Mouse (Mus musculus) telencephalon, adult 2 months (tissue): ENCODE data around the gene Acox3.
"Not testable (repeated sequence)": the region's sequence is repeated elsewhere in the genome, so short reads cannot be mapped to it uniquely, and the experiment has no call there.

Experiments used
- DNase-seq: peaks from one replicate; pipeline ENCODE4 v3.0.0-alpha.2; 2011; ENCODE audit warnings: low read depth, low spot score

Gene Acox3

DNA sequence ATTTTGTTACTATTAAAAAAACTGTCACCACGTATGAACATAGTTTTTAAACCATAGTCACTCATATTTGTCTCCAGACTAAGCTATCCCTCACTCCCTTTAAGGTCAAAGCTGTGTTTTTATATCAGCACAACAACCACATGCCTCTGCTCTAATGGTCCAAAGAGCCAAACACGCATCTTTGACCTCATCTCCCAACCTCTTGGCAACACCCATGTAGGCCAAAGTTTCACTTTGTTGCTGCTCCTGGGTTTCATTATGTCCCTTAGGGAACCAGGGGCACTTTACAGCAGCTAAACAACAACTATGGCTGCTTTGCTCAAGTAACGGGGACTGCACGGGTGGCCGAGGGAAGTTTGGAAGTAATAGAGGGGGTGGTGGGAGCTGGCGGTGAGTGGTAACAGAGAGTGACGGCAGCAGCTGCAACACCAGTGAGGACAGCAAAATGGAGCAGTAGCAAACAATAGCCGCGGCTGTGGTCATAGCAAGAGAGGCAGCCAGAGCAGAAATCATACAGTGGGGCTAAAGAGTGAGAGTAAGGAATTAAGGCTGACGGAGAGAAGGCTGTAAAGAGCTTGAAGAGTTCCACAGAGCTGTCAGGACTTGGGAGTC is 6.3 kb upstream of the Acox3 start:
- no peak for DNase-seq

DNA sequence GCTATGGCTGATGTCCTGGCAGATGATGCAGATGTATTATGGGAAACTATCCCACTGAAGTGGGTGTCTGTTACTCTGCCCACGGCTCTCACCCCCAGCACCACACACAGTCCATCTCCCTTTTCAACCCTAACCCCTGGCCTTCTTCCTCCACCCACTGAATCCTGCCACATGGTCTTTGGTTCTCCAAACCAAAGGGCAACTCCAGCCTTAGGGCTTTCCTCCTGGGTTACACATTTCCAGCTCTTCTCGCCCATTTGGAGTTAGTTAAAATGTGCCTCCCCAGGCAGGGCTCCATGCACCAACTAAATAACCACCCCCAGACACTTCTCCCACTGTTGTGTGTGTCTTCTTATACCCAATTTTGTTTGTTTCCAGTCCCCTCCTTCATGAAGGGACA is 4.4 kb upstream of the Acox3 start:
- DNase-seq: no peak

DNA sequence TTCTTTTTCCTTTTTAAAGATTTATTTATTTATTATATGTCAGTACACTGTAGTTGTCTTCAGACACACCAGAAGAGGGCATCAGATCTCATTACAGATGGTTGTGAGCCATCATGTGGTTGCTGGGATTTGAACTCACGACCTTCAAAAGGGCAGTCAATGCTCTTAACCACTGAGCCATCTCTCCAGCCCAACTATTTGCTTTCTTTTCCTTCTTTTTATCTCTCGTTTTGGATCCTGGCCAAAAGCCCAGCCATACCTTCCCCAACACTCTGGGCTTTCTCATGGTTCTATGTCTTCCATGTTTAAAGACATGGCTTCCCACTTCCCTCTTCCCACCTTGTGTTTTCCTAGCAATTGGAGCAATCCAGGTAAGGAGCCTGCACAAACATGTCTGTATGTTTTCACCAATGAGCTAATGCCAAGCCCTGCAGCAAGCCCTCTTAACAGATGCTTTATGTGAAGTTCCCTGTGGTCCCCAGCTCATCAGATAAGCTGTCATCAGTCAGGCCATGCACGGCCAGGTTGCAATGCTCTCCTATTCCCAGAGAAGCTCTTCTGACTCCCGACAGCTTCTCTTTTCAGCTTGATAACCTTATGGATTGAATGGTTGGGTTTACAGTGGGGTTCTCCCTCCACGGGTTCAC is 3.5 kb upstream of the Acox3 start:
- no peak for DNase-seq

DNA sequence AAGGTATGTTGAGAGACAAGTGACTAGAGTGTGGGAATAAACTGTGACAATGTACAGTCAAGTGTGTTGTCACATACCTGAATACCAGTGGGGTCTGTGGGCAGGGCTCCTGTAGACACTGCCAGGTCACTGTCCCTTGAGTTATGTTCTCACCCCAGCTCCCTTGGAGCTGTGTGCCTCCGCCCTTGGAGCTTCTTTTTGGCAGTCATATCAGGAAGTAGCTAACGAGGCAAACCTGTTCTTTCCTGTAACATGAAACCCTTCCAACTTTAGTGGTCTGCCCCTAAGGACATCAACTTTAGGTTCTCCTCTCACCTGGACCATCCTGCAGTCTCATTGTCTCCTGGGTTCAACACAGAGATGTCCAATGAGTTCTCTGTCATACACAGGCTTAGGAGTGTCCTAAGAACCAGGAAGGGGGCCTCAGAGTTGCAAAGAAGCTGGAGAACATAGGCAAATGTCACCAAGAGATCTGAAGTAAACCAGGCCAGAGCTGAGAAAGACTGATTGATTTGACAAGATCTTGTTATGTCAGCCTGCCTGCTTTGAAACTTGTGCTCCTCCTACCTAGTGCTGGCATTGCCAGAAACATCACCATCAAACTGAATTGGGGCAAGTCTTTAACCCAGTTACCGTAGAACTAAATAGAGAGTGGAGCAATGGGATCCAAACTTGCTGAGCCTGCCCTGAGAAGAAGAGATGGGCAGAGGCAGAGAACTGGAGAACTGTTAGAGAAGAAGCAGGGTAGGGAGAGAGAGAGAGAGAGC is 2.5 kb upstream of the Acox3 start:
- DNase-seq: no peak

DNA sequence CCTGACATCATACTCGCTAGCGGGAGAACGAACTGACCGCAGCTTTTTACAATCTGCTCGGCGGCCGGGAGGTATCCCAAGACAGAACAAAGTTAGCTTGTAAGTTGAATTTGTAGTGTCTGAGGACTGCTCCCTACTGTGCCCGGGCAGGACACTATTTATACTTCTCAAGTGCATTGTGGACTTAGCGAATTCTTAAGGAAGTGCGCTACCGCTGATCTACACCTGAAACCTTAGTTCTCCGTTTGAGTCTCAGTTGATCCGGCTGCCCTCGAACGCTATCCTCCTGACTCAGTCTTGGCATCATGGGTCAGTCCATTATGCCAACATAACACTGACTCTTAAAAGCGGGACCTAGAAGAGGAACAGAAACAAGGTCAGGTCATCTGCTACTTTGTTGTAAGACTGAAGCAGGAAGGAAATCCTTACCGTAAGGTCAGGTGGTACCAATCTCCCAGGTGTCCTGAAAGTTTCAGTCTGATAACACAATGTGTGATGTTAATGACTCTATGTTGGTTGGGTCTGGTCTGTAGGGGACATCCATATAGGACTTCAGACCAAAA is 462 bp downstream of the Acox3 start:
- DNase-seq: no peak

DNA sequence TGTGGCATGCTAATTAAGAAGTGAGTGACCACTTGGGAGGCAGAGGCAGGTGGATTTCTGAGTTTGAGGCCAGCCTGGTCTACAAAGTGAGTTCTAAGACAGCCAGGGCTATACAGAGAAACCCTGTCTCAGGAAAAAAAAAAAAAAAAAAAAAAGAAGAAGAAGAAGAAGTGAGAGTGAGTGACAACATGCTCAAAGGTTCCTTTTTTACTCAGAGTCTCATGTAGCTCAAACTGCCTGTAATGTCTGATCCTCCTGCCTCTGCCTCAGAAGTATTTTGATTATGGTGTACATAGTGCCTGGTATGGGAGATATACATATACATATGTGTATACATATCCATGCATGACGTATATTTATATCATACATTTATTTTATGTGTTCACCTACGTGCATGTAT is 1.4 kb downstream of the Acox3 start:
- not testable (repeated sequence) for DNase-seq

DNA sequence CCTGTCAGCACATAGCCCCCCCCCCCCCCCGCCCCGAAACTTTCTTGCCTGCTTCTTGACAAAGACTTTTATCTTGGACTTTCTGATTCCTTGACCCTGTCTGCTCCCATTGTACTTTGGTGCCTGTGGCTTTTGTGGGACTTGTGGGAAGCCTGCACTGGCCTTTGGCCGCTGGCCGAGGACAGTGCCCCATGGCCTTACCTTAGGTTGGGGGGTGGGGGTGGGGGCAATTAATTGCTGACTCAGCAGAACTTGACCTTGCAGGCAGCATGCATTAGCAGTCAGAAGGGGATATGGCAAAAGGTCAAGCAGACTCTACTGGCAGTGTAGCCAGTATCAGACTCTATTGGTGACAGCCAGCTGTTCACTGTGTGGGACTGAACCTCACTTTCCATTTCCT is 8.7 kb downstream of the Acox3 start:
- no peak for DNase-seq

DNA sequence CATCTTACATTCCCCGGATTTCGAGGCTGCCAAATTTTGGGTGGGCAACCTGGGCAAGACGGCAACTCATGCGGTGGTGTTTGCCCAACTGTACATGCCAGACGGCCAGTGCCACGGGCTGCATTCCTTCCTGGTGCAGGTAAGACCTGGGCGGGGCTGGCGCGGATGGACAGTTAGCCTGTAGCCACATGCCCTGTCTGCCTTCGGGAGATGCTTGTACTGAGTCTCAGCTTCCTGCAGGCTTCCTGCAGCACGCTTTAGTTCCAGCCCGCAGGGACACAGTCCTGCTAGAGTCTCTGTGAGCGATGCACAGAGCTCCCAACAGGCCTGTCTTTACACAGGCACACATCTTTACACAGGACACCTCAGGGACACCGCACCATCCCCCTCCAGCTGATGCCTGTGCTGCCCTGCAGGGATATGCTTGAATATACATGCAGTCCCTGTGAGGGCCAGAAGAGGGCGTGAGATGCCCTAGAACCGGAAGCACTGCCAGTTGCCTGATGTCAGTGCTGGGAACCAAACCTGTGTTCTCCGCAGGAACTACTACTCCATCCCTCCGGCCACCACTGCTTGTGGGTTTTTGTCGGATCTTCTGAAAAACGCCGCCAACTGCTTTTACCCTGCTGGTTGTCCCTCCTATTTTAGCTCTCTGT is 9.4 kb downstream of the Acox3 start:
- no peak for DNase-seq

DNA sequence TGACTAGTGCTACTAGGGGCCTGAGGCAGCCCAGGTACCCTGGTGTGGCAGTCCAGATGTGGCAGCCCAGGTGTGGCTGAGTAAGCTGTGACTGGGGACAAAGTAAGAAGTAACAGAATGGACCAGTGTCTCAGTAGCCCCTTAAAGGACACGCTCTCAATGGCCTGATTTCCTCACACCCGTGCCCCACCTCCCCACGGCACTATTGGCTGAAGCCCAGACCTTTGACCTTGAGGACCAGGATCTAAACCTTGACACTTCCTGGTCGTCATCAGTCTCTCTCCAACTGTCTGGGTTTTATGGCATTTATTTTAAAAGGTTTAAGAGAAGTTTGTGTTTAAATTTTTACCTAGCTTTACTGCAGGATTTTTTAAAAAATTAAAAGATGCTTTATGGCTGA is 10.0 kb downstream of the Acox3 start:
- DNase-seq: no peak

DNA sequence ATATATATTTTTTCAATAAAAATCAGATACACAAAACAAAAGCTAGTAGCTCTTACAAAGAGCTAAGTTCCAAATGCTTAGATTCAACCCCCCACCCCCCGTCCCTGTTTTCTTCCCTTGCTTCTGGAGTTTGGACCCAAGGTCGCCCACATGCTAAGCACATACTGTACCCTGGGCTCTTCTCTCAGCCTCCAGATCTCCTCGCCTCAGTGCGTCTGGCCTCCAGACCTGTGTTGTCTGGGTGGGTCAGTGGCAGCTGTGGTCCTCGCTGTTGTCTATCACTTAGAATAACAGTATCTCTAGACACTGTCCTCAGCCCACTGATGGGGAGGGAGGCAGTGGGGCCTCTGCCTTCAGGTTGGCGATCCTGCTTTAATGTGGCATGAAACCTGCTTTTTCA is 10.4 kb downstream of the Acox3 start:
- DNase-seq: no peak

DNA sequence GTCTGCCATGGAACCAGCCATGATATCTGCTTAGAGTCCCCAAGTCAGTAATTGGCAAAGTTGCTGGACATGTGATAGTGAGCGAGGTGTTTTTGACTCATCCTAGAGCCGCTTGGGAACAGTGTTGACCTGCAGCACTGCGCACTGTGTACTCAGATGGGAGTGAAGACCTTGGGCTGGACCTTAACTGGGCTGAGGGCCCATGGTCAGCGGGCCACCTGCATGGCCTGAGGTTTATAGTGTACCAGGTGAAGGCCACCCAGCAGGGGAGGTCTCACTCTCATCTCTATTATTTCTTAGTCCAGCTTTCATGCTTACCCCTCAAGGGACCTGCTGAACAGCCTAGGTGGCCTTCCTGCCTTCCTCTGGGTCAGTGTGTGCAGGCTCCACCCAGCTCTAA is 11.9 kb downstream of the Acox3 start:
- DNase-seq: no peak

DNA sequence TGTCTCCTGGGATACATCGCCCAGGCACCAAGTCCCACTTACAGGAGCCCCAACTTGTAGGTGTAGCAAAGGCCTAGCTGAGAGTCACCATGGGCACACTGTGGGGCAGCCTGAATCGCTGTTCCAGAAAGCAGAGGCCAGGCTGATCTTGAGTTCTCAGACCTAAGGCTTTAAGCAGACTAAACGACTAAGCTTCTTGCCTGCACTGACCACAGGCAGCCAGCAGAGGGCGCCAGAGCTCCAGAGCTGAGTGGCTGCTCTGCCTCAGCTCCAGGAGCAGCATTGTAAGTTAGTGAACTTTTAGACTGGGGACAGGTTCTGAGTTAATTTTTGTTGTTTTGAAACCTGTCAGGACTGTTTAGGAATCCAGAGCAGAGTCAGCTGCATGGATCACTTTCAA is 12.9 kb downstream of the Acox3 start:
- peak; percentile 43 for DNase-seq

DNA sequence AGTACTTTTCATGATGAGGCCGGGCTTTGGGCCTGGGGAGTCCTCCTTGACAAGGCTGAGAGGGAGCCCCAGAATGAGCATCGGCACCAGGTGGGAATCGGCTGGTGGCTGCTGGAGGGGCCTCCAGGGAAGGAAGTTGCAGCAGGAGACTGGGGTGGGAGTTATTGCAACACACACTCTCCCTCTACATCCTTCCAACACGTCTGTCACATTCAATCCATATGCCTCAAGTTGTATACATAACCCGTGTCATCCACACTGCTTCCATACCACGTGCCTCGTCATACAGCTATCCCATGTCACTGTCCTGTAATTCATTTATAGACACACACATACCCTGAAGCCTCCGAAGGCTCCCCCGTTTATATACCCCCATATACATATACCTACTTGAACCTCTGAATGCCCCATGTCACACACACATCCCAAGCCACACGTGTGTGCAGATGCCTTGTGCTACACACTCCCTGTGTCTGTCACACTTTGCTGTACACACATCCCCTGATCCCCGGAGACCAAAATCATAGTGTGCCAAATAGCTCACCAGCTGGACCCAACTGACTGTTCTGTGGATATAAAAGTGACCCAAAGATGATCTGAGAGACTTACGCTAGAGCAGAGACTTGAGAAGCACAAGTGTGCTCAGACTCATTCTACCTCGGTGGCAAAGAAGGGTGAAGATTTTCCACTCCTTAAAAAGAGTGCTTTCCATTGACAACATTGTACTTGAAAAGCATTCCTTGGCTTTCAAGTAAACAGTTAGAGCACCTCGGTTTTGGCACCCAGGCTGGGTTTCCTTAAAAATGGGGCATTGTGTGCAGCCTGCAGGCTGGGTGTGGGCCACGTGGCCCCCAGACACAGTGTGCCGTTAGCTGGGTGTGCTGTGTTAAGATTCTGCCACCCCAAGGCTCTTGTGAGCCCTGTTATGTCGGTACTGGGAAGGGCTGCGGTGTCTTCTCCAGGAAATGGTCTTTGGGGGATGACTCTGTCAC is 13.6 kb downstream of the Acox3 start:
- no peak for DNase-seq

DNA sequence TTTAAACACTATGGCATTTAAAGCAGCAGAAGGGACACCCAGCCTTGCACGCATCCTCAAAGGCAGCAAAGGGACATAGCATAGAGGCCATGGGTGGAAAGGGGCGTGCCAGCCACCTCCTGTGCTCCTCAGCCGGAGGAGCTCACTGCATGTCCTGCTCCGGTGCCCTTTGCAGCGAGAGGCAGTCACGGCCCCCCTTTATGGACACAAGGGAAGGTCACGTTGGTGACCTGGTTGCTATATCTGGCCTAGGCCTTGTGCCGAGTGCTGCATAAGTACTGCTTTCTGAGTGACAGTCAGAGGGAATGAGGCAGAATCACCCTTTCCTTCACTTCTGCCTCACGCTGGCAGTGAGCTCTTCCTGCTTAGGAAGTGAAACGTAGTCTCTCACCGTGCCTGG is 17.4 kb downstream of the Acox3 start:
- DNase-seq: no peak

DNA sequence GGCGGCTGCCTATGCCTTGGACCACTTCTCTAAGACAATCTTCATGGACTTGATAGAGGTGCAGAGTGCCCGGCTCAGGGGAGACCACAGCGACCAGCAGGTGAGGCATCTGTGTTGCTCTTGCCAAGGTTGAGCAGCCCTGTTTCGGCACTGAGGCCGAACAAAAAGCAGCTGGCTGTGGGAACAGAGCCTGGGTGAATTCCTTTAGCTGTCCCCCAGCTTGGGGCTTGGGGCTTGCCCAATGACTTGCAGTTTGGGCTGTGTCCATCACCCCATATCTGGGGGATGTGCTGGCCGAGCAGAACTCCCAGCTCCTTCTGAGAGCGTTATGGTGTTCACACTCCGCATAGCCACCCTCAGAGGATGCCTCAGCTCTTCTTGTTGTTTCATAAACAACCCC is 18.7 kb downstream of the Acox3 start:
- DNase-seq: no peak

DNA sequence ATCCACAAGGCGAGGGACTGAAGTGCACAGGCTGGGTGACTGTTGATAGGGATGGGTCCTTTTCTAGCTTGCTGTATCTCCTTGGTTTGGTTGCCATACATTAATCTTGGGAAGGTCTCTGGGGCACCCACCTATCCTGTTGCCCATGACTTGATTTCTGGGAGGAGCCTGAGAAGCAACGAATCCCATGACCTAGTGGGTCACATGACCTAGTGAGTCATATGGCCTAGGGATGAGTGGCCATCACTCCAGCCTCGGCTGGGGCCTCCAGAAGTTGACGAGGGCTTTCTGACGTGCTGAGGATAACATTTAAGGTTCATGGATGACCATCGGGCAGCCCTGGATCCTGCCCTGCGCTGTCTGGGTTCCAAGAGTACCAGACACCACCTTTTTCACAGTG is 22.5 kb downstream of the Acox3 start:
- DNase-seq: no peak

DNA sequence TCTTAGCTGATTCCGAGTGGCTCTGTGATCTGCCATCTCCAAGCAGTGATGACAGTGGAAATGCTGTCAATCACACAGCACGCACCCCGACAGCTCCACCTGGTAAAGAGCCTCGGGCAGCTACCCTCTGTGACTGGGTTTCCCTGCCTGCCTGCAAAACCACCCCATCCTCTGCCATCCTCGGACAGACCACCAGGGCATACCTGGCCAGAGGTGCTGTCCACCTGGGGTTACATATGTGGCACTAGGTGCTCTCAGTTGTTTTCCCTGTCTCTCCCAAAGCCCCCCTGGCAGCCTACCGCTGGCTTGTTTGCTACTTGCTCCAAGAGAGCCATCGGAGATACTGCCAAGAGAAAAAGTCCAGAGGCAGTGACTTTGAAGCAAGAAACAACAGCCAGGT is 24.0 kb downstream of the Acox3 start:
- DNase-seq: no peak

DNA sequence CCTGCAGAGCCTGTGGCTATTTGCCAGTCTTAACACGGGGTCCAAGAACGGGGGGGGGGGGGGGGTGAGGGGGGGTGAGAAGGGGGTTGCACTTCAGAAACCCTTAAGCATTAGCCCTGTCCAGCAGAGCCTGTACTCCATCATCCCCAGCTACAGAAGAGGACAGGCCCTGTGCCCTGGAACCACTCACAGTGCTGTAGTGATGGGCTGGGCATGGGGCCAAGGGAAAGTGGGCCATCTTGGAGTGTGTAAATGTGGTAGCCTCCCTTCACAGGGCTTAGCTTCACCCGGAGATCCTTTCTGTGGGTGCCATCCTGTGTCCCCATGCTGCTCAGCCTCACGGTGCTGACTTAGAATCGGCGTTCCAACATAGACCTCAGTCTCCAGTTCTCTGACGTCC is 24.9 kb downstream of the Acox3 start:
- DNase-seq: no peak

DNA sequence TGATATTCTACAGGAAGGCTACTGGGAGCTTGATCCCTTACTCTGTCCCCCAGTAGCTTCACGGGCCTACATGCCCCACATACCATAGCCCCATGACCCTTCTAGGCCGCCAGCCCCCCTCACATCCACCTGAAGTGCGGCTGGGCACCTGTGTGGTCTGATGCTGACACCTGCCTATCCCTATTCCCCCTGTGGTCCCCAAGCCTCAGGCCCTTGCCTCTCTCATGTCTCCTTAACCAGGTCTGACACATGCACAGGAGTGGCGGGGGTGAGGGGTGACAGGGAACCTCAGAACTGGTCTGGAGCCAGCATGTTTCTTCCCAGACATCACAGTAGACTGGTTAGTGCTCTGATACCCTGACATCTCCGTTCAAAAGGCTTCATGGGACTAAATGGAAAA is 25.7 kb downstream of the Acox3 start:
- no peak for DNase-seq

DNA sequence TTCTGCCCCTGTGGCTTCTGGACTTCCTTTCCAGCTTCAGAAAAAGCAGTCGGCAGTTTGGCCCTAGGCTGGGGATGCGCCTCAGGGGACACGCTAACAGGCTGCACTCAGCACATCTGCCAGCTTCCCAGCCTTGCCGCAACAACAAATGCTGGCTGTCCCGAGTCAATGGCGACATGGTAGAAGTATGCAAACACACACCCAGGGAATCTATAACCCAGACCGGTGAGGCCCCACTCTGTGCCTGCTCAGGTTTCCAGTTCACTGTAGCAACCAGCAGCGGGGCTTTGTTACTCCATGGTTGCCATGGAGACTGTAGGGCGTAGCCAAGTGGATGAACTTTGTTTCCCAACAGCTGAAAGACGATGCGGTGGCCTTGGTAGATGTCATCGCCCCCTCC is 26.5 kb downstream of the Acox3 start:
- no peak for DNase-seq

DNA sequence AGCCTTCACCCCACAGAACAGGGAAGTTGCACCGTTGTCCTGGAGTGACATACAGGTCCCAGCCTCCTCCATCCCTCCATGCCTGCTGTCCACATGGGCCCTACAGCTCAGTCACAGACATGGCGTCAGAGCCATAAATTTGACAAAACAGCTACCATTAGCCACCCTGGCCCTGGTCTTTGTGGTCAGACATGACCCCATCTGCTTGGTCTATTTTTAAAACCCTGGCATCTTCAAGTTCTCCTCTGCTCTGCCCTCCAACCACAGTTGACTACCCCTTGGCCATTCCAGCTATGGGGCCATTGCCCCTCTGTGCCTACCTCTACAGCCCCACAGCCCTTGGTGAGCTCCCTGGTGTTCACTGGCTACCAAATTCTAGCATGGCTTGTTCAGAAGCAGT is 27.1 kb downstream of the Acox3 start:
- DNase-seq: no peak
